Mouse (Mus musculus) left cerebral cortex, adult 9 months (tissue): ENCODE results near the gene Micu1.
A peak's percentile ranks its signal among the peaks of the same experiment; 100 is the strongest.

Experiments
- DNase-seq, 2 experiments: peaks; one replicate each; pipeline ENCODE4 v3.0.0; 2022; ENCODE audit warnings: low spot score in 2 of 2

Gene Micu1

GRCm38 (mm10) chr10:59901986-59902605 lies 199.8 kb downstream of the Micu1 start:
- peak in 1 of 2 experiments; percentile 26 for DNase-seq

GRCm38 (mm10) chr10:59902606-59902990 lies 200.3 kb downstream of the Micu1 start:
- peak in 1 of 2 experiments; percentile 4 for DNase-seq

- DNase-seq = peak in 1 of 2 experiments; percentile 16
Measured at GRCm38 (mm10) chr10:59903170-59903569, 200.9 kb downstream of the Micu1 start.

- DNase-seq = no peak
Measured at GRCm38 (mm10) chr10:59907080-59907609, 204.9 kb downstream of the Micu1 start.

DNA sequence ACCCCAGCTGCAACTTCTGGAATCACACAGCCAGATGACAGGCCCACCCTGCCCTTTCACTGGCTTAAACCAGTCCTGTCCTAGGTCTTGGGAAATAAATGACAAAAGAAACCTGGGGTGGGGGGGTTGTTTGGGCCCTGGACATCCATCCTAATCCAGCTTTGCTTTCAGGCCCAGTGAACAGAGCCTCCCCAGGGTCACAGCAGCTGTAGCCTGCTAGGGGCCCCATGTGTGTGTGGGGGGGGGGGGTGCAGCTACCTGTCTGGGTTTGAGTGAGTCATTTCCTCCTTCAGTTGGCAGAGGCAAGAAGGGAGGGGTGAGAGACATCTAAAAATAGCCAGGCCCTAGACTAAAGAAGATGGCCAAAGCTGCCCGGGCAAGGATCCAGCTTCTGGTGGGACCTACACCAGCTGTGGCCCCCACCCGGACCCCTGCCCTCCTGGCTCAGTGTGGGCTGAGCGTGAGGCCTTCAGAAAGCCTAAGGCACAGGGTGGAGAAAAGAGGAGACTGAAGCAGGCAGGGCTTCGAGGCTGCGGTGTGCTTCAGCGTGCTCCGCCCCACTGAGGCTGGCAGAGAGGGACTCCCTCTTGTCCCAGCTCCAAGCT lies 205.5 kb downstream of the Micu1 start:
- DNase-seq = no peak

- no peak for DNase-seq
Measured at GRCm38 (mm10) chr10:59908776-59909315, 206.6 kb downstream of the Micu1 start.

DNA sequence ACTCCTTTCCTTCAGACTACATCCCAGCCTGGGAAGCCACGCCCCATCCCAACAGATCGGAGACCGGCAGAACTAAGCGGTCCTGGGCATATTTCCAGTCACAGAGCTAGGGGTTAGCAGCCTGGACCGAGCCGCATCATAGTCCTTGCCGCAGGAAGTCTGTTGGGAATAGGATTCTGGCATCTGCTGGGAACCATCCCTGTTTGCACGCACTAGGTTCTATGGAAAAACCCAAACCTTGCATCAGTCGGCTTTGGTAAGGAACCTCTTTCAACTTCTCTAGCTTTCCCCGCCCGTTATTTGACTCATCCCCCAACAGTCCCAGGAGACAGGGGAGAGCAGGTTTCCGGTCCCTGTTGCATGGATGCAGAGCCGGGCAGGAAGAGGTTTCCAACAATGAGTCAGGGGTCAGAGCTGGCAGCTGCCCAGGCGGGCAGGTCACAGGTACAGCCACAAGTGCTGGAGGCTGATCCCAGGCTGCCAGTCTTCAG lies 207.1 kb downstream of the Micu1 start:
- no peak for DNase-seq

GRCm38 (mm10) chr10:59911091-59911490 lies 208.8 kb downstream of the Micu1 start:
- DNase-seq = no peak

- no peak for DNase-seq
Measured at GRCm38 (mm10) chr10:59911561-59912198, 209.4 kb downstream of the Micu1 start.
